Mouse (Mus musculus): ENCODE data around the gene Gm42674. TPM values are rescaled to one million over a fixed set of nuclear protein-coding genes. Genes with fewer than 3 reads are reported as not detected.

The Gm42674 gene
- total and polyA plus RNA-seq, 2 experiments from 2014 or later: 1.6 TPM; not detected in 1

GRCm38 (mm10) chr3:90585595-90585994 lies 16.1 kb upstream of the Gm42674 start:
- WGBS: 30% methylated on average over 5 of the region's 5 CpGs
- no peak for ATAC-seq (ENCODE audit: low FRiP score)
- peak; percentile 85 for TF ChIP-seq CTCF (IDR thresholded peaks at IDR 0.05)

GRCm38 (mm10) chr3:90586016-90586643 lies 15.6 kb upstream of the Gm42674 start:
- WGBS: 86% methylated on average over 15 of the region's 15 CpGs
- ATAC-seq (ENCODE audit: low FRiP score) (no peak), DNase-seq (ENCODE audit: low spot score) (no peak)
- Histone ChIP-seq H3K4me3 (ENCODE audit: low read depth, low read length) (no peak overlapping the region), H3K4me2 (ENCODE audit: low read depth, low read length, poor library complexity, severe bottlenecking) (no peak overlapping the region), H3K27me3 (ENCODE audit: insufficient read depth, low read length) (no peaks in the 10 kb centered on the region), H3K36me3 (ENCODE audit: insufficient read depth, low read length) (no peaks in the 10 kb centered on the region), H3K4me1 (ENCODE audit: insufficient read depth, low read length) (no peaks in the 10 kb centered on the region), H3K9me3 (ENCODE audit: low read length) (no peaks in the 10 kb centered on the region), H3K9ac (replicated peaks; ENCODE audit: low read length, poor library complexity, severe bottlenecking) (no peak overlapping the region), H3K27ac (ENCODE audit: low read depth, low read length) (no peak overlapping the region)
- TF ChIP-seq CTCF (IDR thresholded peaks at IDR 0.05): no peak

More at GRCm38 (mm10) chr3:90585595-90585994, 16.1 kb upstream of the Gm42674 start:
- Histone ChIP-seq H3K9me3 (ENCODE audit: low read length) (no peaks in the 10 kb centered on the region), H3K9ac (replicated peaks; ENCODE audit: low read length, poor library complexity, severe bottlenecking) (no peak overlapping the region), H3K4me3 (ENCODE audit: low read depth, low read length) (no peak overlapping the region), H3K27ac (ENCODE audit: low read depth, low read length) (no peak overlapping the region), H3K27me3 (ENCODE audit: insufficient read depth, low read length) (no peaks in the 10 kb centered on the region), H3K4me1 (ENCODE audit: insufficient read depth, low read length) (no peaks in the 10 kb centered on the region), H3K4me2 (ENCODE audit: low read depth, low read length, poor library complexity, severe bottlenecking) (no peak overlapping the region), H3K36me3 (ENCODE audit: insufficient read depth, low read length) (no peaks in the 10 kb centered on the region)
- peak; percentile 69 for DNase-seq (ENCODE audit: low spot score)

- WGBS: 70% methylated on average over 10 of the region's 10 CpGs
Observed at GRCm38 (mm10) chr3:90586906-90587305, 14.8 kb upstream of the Gm42674 start.

GRCm38 (mm10) chr3:90587361-90588101 lies 14.2 kb upstream of the Gm42674 start:
- Histone ChIP-seq H3K4me1 (ENCODE audit: insufficient read depth, low read length) (no peaks in the 10 kb centered on the region), H3K27me3 (ENCODE audit: insufficient read depth, low read length) (no peaks in the 10 kb centered on the region), H3K4me3 (ENCODE audit: low read depth, low read length) (no peak overlapping the region), H3K9ac (replicated peaks; ENCODE audit: low read length, poor library complexity, severe bottlenecking) (no peak overlapping the region), H3K4me2 (ENCODE audit: low read depth, low read length, poor library complexity, severe bottlenecking) (no peak overlapping the region), H3K27ac (ENCODE audit: low read depth, low read length) (no peak overlapping the region), H3K36me3 (ENCODE audit: insufficient read depth, low read length) (no peaks in the 10 kb centered on the region), H3K9me3 (ENCODE audit: low read length) (no peaks in the 10 kb centered on the region)
- ATAC-seq (ENCODE audit: low FRiP score) (no peak), DNase-seq (ENCODE audit: low spot score) (no peak)
- 90% methylated on average over 14 of the region's 14 CpGs for WGBS
- TF ChIP-seq CTCF (IDR thresholded peaks at IDR 0.05): no peak

More at GRCm38 (mm10) chr3:90586906-90587305, 14.8 kb upstream of the Gm42674 start:
- no peaks in the 10 kb centered on the region for H3K27me3 ChIP-seq (ENCODE audit: insufficient read depth, low read length)
- TF ChIP-seq CTCF (IDR thresholded peaks at IDR 0.05): no peak
- no peak overlapping the region for H3K27ac ChIP-seq (ENCODE audit: low read depth, low read length)
- ATAC-seq (ENCODE audit: low FRiP score) (no peak), DNase-seq (ENCODE audit: low spot score) (no peak)
- no peak overlapping the region for H3K9ac ChIP-seq (replicated peaks; ENCODE audit: low read length, poor library complexity, severe bottlenecking)
- H3K4me1 ChIP-seq (ENCODE audit: insufficient read depth, low read length): no peaks in the 10 kb centered on the region
- no peaks in the 10 kb centered on the region for H3K36me3 ChIP-seq (ENCODE audit: insufficient read depth, low read length)
- no peak overlapping the region for H3K4me3 ChIP-seq (ENCODE audit: low read depth, low read length)
- H3K9me3 ChIP-seq (ENCODE audit: low read length): no peaks in the 10 kb centered on the region
- H3K4me2 ChIP-seq (ENCODE audit: low read depth, low read length, poor library complexity, severe bottlenecking): no peak overlapping the region

GRCm38 (mm10) chr3:90589390-90589789 lies 12.3 kb upstream of the Gm42674 start:
- Histone ChIP-seq H3K9me3 (ENCODE audit: low read length) (no peaks in the 10 kb centered on the region), H3K4me3 (ENCODE audit: low read depth, low read length) (no peak overlapping the region), H3K4me2 (ENCODE audit: low read depth, low read length, poor library complexity, severe bottlenecking) (no peak overlapping the region), H3K36me3 (ENCODE audit: insufficient read depth, low read length) (no peaks in the 10 kb centered on the region), H3K9ac (replicated peaks; ENCODE audit: low read length, poor library complexity, severe bottlenecking) (no peak overlapping the region), H3K27me3 (ENCODE audit: insufficient read depth, low read length) (no peaks in the 10 kb centered on the region), H3K4me1 (ENCODE audit: insufficient read depth, low read length) (no peaks in the 10 kb centered on the region), H3K27ac (ENCODE audit: low read depth, low read length) (no peak overlapping the region)
- no peak for ATAC-seq (ENCODE audit: low FRiP score)
- TF ChIP-seq CTCF (IDR thresholded peaks at IDR 0.05): no peak
- no peak for DNase-seq (ENCODE audit: low spot score)
- WGBS: 85% methylated on average over 6 of the region's 6 CpGs

GRCm38 (mm10) chr3:90589947-90590346 lies 11.8 kb upstream of the Gm42674 start, which contains the start of gene S100a2:
TSS of gene S100a2 (plus strand) at chr3:90590247.
- Histone ChIP-seq H3K9me3 (ENCODE audit: low read length) (no peaks in the 10 kb centered on the region), H3K36me3 (ENCODE audit: insufficient read depth, low read length) (no peaks in the 10 kb centered on the region), H3K27me3 (ENCODE audit: insufficient read depth, low read length) (no peaks in the 10 kb centered on the region), H3K4me2 (ENCODE audit: low read depth, low read length, poor library complexity, severe bottlenecking) (no peak within 1 kb of the TSS), H3K4me3 (ENCODE audit: low read depth, low read length) (no peak within 1 kb of the TSS), H3K27ac (ENCODE audit: low read depth, low read length) (no peak within 1 kb of the TSS), H3K4me1 (ENCODE audit: insufficient read depth, low read length) (no peaks in the 10 kb centered on the region), H3K9ac (replicated peaks; ENCODE audit: low read length, poor library complexity, severe bottlenecking) (no peak within 1 kb of the TSS)
- WGBS: 85% methylated on average over 8 of the region's 8 CpGs
- TF ChIP-seq CTCF (IDR thresholded peaks at IDR 0.05): no peak
- no peak for DNase-seq (ENCODE audit: low spot score)
- no peak for ATAC-seq (ENCODE audit: low FRiP score)

Data from midbrain, postnatal 0 days (tissue).